Mouse (Mus musculus) forelimb bud, embryonic 11.5 days (tissue): ENCODE data around the gene 4930544D05Rik.

ENCODE experiments used
- DNase-seq: peaks from one replicate; pipeline ENCODE4 v3.0.0-alpha.2; 2012; ENCODE audit warnings: low read depth, low spot score

Gene 4930544D05Rik

DNA sequence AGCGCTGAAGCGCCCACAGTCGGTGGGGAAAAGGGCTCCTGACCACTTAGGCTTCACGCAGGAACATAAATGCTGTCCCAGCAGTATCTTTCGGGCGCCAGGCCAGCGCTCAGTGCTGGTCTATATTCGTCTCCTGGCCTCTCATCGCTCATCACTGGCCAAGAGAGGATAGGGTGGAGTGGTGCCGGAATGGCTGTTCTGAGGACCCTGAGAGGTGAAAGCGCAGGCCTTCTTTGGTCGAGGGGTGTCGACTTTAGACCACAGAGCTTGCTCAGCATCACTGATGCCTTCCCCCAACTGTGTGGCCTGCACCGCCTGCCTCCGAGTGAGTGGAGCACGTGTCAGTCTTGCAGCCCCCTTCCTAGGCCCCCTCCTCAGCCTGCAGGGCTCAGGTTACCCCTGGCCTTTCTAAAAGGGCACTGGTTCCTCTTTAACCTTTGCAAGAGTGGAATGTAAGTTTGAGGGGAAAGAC lies 40.8 kb downstream of the 4930544D05Rik start:
- peak; percentile 72 for DNase-seq

DNA sequence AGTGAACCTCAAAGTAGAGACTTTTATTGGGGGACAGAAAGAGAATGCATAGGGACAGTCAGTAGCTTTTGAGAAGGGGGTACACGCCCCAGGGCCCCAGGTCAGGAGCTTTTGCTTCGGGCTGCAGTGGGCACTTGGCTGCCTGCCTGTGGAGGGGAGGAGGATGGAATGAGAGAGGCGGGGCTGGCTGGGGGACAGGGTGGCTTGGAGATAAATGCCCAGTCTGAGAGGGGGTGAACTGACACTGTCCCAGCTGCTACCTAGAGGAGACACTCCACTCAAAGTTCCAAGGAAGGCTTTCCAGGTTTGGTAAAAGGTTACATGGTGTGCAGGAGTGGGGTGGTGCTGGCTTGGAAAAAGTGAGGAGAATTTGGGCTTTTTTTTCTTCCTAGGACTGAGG lies 41.3 kb downstream of the 4930544D05Rik start, which contains the start of gene Eno3:
Gene Eno3 (plus strand): TSS at position 239 of the 400 bp plus-strand sequence.
- DNase-seq = no peak

DNA sequence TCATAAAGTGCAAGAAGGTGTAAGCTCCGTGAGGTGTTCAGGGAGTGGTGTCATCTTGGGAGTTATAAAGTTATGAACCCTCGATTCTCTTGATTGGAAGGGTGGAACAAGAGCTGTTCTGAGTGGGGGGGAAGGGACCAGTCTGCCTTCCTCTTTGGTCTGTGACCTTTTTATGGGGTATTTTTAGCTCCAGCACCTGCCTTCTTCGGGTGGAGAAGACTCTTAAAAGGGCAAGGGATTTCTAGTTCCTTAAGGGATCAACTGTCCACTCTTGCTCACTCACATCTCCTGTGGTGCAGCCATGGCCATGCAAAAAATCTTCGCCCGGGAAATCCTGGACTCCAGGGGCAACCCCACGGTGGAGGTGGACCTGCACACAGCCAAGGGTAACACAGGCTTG lies 41.9 kb downstream of the 4930544D05Rik start:
- DNase-seq = no peak

DNA sequence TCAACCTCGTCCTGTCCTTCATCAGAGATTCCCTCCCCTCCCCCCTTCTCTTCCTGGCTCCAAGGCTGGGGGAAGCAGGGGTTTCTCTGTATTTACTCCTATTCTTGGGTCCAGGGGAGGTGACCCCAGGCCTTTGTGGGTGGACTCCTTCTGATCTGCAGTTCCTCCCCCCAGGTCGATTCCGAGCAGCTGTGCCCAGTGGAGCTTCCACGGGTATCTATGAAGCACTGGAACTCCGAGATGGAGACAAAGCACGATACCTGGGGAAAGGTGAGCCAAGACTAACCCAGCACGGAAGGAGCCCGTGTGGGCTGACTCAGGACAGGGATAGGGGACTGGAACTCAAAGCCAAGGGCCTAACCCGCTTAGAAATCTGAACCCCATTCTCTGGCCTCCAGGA lies 42.3 kb downstream of the 4930544D05Rik start:
- DNase-seq = no peak

DNA sequence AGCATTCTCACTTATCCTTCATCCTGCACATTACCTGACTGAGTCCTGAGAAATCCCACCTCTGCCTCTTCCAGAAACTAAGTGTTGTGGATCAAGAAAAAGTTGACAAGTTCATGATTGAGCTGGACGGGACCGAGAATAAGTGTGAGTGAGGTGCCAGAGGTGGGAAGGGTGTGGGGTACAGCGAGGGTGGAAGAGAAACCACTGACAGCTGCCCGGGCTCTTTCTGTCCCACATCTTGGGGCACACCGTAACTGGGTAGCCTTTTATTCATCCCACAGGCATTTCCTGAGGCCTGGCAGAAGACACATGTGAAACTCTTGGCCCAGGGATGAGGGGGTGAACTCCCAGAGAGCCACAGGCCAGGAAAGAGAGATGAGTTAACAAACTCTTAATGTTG lies 42.9 kb downstream of the 4930544D05Rik start:
- DNase-seq = no peak

DNA sequence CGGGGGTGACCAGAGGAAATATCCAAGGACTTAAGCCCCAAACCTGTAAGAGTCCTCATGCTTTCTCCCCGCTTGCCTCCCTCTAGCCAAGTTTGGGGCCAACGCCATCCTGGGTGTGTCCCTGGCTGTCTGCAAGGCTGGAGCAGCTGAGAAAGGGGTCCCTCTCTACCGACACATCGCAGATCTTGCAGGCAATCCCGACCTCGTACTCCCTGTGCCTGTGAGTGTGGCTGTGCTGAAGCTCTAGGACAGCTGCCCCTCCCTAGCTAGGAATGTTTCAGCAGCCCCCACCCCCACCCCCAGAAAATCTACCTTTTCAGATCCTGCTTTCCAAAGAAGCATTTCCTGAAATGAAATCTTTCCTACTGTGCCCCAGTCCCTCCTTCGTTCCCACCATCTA lies 43.3 kb downstream of the 4930544D05Rik start:
- no peak for DNase-seq

DNA sequence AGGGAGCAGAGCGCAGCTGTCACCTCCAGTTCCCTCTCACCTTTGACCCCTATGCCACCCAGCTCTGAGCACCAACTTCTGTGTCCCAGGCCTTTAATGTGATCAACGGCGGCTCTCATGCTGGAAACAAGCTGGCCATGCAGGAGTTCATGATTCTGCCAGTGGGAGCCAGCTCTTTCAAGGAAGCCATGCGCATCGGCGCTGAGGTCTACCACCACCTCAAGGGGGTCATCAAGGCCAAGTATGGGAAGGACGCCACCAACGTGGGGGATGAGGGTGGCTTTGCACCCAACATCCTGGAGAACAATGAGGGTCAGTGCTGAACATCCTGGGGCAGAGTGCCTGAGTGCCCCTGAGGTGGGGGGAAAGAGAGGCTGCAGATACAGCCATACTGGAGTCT lies 44.9 kb downstream of the 4930544D05Rik start:
- DNase-seq = no peak

DNA sequence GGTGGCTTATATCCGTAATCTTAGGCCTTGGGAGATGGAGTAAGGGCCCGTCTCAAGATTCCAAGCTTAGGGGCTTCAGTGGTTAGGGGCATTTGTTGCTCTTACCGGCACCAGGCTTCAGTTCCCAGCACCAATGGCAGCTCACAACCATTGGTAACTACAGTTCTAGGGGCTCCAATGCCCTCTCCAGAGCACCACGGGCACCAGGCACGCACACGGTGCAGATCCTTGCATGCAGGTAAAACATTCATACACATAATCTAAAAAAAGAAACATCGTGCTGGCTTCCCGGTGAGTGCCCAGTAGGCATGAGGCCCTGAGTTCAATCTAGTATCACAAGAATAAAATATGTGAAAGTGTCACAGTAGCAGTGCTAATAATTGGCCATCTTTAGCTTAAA lies 47.5 kb downstream of the 4930544D05Rik start:
- no peak for DNase-seq

DNA sequence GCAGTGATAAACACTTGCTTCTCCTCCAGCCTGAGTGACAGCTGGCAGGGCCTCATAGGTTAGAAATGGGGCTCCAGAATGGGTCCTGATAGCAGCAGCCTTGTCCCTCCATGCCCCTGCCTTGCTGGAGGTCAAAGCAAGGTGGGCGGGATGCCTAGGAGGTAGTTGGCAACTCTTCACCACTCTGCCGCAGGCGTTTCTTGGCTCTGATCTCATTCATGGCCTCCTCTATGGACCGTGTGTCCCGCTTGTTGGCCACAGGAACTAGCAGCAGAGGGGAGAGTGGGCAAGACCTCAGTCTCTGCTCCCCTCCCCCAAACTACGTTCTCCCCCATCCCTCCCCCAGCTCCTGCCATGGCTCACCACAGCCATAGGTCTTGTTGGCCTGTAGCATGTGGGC lies 48.3 kb downstream of the 4930544D05Rik start:
- no peak for DNase-seq

DNA sequence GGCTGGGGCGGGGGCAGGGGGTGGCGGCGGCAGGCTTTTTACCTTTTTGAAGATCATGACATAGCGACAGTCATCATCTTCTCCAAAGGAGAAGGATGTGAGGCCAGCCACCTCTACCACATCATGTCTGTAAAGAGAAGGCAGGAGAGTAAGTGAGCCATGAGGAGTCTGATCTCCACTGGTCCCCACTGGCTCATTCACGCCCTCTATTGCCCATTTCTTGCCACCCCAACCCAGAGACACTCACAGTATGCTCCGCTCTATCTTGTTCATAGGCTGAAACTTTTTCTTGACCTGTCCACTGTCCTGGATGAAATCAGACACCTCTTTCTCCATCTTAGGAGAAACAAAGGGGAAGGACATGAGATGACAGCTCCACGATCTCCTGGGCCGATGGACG lies 49.1 kb downstream of the 4930544D05Rik start:
- no peak for DNase-seq
